Mouse (Mus musculus): ENCODE results near the gene Slc25a20. TPM values are rescaled to one million over a fixed set of nuclear protein-coding genes. Genes with fewer than 3 reads are reported as not detected.

Slc25a20 gene
- 18.9 TPM for polyA plus RNA-seq (2017; shearing (Covaris generic))

DNA sequence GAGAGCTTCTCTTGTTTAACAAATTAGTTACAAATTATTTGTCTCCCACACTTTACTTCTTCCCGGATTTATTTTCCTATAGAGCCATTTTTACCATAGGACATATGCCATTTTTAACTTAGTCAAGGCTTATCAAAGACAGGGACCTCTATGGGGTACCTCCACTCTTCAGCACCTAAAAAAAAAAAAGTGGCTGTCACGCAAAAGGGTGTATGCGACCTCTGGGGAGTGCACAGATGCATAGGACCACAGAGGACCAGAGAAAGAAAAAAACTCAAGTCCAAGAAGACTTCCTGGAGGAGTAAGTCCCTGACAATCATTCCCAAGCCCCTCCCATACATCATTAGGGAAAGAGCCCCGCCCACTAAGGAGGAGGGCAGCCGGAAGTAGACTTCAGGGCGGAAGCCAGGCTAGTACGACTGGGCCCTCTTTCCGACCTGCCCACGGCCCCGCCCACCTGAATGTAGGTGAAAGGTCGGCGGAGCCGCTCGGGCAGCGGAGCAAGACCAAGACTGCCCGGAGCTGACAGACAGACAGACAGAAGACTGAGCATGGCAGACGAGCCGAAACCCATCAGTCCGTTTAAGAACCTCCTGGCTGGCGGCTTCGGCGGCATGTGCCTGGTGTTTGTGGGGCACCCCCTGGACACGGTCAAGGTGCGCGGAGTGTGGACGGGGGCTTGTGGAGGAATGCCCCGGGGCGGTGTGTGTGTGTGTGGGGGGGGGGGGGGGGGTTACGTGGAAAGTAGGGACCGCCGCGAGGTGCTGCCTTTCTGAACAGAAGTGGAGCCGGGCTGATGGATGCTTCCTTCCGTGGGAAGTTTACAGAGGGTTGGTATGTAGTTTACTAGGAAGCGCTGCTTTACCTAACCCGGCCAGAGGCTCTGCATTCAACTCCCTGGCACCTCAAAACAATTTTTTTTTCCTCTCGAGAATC is at the start of gene Slc25a20:
Slc25a20 (plus strand) TSS at position 412 of the 936 bp plus-strand sequence.

DNA sequence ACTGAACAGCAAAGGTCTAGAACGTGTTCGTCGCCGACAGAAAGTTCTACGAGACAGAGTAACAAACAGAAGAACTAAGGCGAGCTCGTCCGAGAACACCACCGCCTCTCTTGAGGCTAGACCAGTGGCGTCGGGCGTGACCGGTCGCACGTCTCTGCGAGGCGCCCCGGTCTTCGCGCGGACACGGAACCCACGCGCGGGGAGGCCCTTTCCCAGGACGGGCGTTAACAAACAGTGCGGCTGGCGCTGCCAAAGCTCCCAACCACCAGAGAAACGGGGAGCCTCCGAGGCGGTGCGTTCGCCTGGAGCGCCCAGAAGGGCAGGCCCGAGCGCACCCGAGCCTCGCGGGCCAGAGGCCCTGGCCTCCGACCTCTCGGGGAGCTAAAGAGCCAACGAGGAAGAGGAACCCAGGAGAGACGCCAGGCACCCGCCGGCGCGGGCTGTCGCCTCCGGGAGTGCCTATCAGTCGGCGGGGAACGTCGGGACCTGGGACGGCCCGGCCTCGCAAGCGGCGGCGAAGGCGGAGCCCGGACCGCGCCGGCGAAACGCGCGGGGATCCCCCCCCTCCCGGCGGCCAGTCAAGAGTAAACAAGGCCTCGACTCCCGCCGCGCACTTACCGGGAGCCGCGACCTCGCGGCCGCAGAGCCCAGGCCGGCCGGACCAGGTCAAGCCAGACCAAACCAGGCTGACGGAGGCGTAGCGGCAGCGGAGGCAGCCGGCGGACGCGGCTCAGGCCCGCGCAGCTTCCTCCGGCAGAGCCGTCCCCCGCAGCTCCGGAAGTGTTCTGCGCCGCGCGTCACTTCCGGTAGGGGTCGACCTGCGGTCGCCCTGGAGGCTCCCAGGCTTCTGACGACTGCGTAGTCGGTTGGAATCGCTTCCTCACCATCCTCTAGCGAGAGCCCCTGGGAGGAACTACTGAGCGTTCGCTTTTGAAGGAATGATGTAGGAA is 13.0 kb upstream of the Slc25a20 start, which contains the start of gene Arih2:
Arih2 (minus strand) TSS at position 776 of the 950 bp plus-strand sequence.

DNA sequence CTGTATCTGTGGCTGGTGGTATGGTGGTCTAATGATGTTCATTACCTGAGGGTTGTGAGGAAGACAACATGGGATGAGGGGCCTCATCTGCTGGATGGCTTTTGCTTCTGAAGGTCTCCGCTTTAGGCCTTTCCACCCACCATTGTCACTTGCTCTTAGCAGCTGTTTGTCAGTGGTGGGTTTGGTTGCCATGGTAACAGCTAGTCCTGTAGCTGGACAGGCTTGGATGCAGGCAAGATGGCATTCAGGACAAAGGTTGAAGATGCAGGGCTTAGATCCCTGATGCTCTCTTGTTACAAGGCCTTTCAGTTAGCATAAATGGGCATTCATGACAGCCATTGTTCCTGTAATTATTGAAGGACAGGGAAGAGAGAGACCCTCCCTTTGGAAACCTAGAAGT is 27.2 kb downstream of the Slc25a20 start, which contains the start of gene Prkar2a:
Prkar2a (plus strand) TSS at position 209 of the 400 bp plus-strand sequence.

Other genes with a start within 250 kb of the Slc25a20 start
- 0.11 TPM for gene Ccdc36, start 233.6 kb upstream of the Slc25a20 start, polyA plus RNA-seq (2017; shearing (Covaris generic))
- not detected for gene BC048562, start 225.6 kb upstream of the Slc25a20 start, polyA plus RNA-seq (2017; shearing (Covaris generic))
- 43.7 TPM for gene Ccdc71, start 201.6 kb upstream of the Slc25a20 start, polyA plus RNA-seq (2017; shearing (Covaris generic))
- gene Klhdc8b, start 200.5 kb upstream of the Slc25a20 start, polyA plus RNA-seq (2017; shearing (Covaris generic)): 13.7 TPM
- 0.57 TPM for gene Lamb2, start 182.4 kb upstream of the Slc25a20 start, polyA plus RNA-seq (2017; shearing (Covaris generic))
- 208 TPM for gene Usp19, start 171.5 kb upstream of the Slc25a20 start, polyA plus RNA-seq (2017; shearing (Covaris generic))
- 76.9 TPM for gene Qars, start 154.4 kb upstream of the Slc25a20 start, polyA plus RNA-seq (2017; shearing (Covaris generic))
- 193 TPM for gene Qrich1, start 145.3 kb upstream of the Slc25a20 start, polyA plus RNA-seq (2017; shearing (Covaris generic))
- 128 TPM for gene Impdh2, start 101.8 kb upstream of the Slc25a20 start, polyA plus RNA-seq (2017; shearing (Covaris generic))
- 19.7 TPM for gene Ndufaf3, start 94.7 kb upstream of the Slc25a20 start, polyA plus RNA-seq (2017; shearing (Covaris generic))
- 67.8 TPM for gene Dalrd3, start 92.2 kb upstream of the Slc25a20 start, polyA plus RNA-seq (2017; shearing (Covaris generic))
- gene Wdr6, start 83.3 kb upstream of the Slc25a20 start, polyA plus RNA-seq (2017; shearing (Covaris generic)): 33.6 TPM
- gene P4htm, start 64.4 kb upstream of the Slc25a20 start, polyA plus RNA-seq (2017; shearing (Covaris generic)): 9.8 TPM
- 182 TPM for gene Arih2, start 12.7 kb upstream of the Slc25a20 start, polyA plus RNA-seq (2017; shearing (Covaris generic))
- 17.3 TPM for gene Prkar2a, start 27.2 kb downstream of the Slc25a20 start, polyA plus RNA-seq (2017; shearing (Covaris generic))
- gene Ip6k2, start 121.7 kb downstream of the Slc25a20 start, polyA plus RNA-seq (2017; shearing (Covaris generic)): 44.0 TPM
- 10.0 TPM for gene Nckipsd, start 146.3 kb downstream of the Slc25a20 start, polyA plus RNA-seq (2017; shearing (Covaris generic))
- gene Celsr3, start 164.2 kb downstream of the Slc25a20 start, polyA plus RNA-seq (2017; shearing (Covaris generic)): 0.27 TPM
- gene Slc26a6, start 191.2 kb downstream of the Slc25a20 start, polyA plus RNA-seq (2017; shearing (Covaris generic)): 12.1 TPM

All from naive thymus-derived CD4-positive, alpha-beta T cell, adult 5 months (primary cell).